Mouse (Mus musculus): ENCODE results near the gene Kng2. TPM values are rescaled to one million over a fixed set of nuclear protein-coding genes. Genes with fewer than 3 reads are reported as not detected.

Gene Kng2
- polyA plus RNA-seq (2012), result not detected in 2 replicates

DNA sequence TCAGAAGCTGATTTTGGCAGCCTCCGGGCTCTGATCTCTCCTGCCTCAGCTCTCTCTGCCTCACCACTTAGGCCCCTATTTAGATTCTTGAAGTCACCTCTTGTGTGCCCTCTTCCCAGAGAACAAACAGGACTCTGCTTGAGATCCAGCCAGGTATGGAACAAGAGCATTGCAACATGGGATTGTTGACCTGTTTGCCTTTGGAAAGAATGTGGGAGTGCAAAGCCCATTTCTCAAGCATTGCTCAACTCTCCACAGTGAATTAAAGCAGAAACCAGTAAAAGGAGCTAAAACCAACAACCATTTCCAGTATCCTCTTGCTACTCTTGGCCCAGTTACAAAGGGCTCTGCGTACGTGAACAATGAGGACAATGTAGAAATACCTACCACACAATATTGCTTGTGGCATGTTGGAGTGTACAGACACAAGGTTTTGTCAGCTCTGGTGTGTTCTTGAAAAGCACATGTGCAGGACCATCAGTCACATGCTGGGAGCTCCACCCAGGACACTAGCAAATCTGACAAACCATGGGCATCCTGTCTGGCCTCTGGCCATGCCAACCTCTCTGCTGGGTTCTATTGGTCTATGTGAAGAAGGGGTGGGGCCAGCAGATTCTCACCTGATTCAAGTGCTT, at the start of gene Kng2:
Gene Kng2 (minus strand): TSS at position 517 of the 635 bp plus-strand sequence.

GRCm38 (mm10) chr16:23057668-23058447, 28.6 kb upstream of the Kng2 start, which contains the start of gene Kng1:
TSS of gene Kng1 (plus strand) at chr16:23057865.

GRCm38 (mm10) chr16:22950840-22951395, 78.4 kb downstream of the Kng2 start, which contains the start of gene Hrg:
TSS of gene Hrg (plus strand) at chr16:22951072.

Other genes starting within 250 kb of the Kng2 start
- not detected in 2 replicates for gene Crygs, start 217.9 kb downstream of the Kng2 start, polyA plus RNA-seq (2012)
- 3.1 and 3.8 TPM in 2 replicates for gene Tbccd1, start 171.8 kb downstream of the Kng2 start, polyA plus RNA-seq (2012)
- gene Dnajb11, start 171.6 kb downstream of the Kng2 start, polyA plus RNA-seq (2012), result 70.2 and 72.4 TPM in 2 replicates
- 0.05 TPM in 1 of 2 replicates, not detected in the other for gene Ahsg, start 138.2 kb downstream of the Kng2 start, polyA plus RNA-seq (2012)
- 0.06 TPM in 1 of 2 replicates, not detected in the other for gene Fetub, start 111.1 kb downstream of the Kng2 start, polyA plus RNA-seq (2012)
- not detected in 2 replicates for gene Hrg, start 78.4 kb downstream of the Kng2 start, polyA plus RNA-seq (2012)
- gene Kng1, start 28.4 kb upstream of the Kng2 start, polyA plus RNA-seq (2012), result not detected in 2 replicates
- 11.4 and 18.0 TPM in 2 replicates for gene Eif4a2, start 78.0 kb upstream of the Kng2 start, polyA plus RNA-seq (2012)
- gene Rfc4, start 98.3 kb upstream of the Kng2 start, polyA plus RNA-seq (2012), result 37.5 and 43.0 TPM in 2 replicates
- gene Adipoq, start 117.1 kb upstream of the Kng2 start, polyA plus RNA-seq (2012), result 0.14 and 0.48 TPM in 2 replicates
- 0.66 and 0.70 TPM in 2 replicates for gene St6gal1, start 195.3 kb upstream of the Kng2 start, polyA plus RNA-seq (2012)